Mouse (Mus musculus): ENCODE results near the gene Utf1. TPM values are rescaled to one million over a fixed set of nuclear protein-coding genes. Genes with fewer than 3 reads are reported as not detected.
A peak's percentile ranks its signal among the peaks of the same experiment; 100 is the strongest.

Utf1 gene
- total and polyA plus RNA-seq, 2 experiments from 2014 or later = not detected

DNA sequence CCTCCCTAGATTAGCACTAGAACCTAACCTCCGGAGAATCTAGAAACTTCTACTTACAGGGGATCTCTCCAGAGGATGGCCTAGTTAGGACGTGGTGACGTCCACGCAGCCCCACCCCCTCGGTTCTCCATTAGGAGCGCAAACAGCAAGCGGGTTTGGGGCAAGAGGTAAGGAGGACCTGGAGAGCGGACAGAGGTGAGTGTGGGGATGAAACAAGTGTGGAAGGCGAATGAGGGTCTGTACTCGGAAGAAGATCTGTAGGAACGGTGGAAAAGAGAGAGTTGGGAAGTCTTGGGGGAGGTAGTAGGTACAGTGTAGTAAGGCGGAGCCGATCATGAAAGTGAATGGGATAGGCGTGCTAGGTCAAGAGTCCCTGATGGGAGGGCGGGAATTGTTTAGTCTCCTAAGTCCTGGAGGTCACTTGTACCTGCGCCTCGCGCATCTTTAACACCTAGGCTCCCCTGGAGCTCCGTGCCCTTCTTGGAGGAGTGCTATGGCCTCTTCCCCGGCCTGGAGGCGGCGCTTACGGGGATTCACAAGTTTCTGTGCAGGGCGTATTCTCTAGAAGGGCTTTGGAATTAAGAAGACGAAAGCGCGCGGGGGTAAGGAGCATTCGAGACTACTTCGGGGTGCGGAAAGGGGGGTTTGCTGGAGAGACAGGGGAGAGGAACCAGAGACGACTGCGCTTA is 6.8 kb downstream of the Utf1 start:
- ATAC-seq (ENCODE audit: low FRiP score) = peak; percentile 3; the same call in 1 of the 2 replicates
- no peak for TF ChIP-seq CTCF (IDR thresholded peaks at IDR 0.05)
- Histone ChIP-seq H3K9ac (replicated peaks; ENCODE audit: low read length, poor library complexity, severe bottlenecking) (no peak overlapping the region; the same call in 1 of the 2 replicates), H3K36me3 (ENCODE audit: insufficient read depth, low read length) (no peaks in the 10 kb centered on the region), H3K27ac (ENCODE audit: low read depth, low read length) (no peak overlapping the region), H3K9me3 (ENCODE audit: low read length) (no peaks in the 10 kb centered on the region), H3K27me3 (ENCODE audit: insufficient read depth, low read length) (peaks cover 38% of the 10 kb centered on the region), H3K4me1 (ENCODE audit: insufficient read depth, low read length) (peaks cover 11% of the 10 kb centered on the region), H3K4me2 (ENCODE audit: low read depth, low read length, poor library complexity, severe bottlenecking) (peak overlapping the region; percentile 75), H3K4me3 (ENCODE audit: low read depth, low read length) (peak overlapping the region; percentile 35)
- WGBS = under 1% methylated on average over 33 of the region's 33 CpGs
- no peak for DNase-seq (ENCODE audit: low spot score)

DNA sequence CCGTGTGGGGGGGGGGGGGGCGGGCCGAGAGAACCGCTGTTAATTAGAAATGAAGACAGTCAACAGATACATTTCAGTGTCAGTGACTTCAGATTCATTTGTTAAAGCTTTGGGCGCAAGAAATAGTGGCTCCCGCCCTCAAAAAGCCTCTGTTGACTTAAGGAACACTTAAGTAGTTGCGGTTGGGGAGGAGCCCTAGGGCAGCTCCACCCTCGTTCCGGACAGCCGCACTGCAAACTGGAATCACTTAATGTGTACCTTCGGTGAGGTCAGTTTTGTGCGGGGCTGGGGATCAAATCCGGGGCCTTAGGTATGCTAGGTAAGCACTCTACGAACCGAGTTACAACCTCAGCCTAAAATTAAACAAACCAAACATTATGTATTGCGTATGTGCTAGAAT is 7.5 kb downstream of the Utf1 start:
- Histone ChIP-seq H3K4me1 (ENCODE audit: insufficient read depth, low read length) (peaks cover 11% of the 10 kb centered on the region), H3K36me3 (ENCODE audit: insufficient read depth, low read length) (no peaks in the 10 kb centered on the region), H3K9me3 (ENCODE audit: low read length) (no peaks in the 10 kb centered on the region), H3K27ac (ENCODE audit: low read depth, low read length) (no peak overlapping the region), H3K27me3 (ENCODE audit: insufficient read depth, low read length) (peaks cover 32% of the 10 kb centered on the region; the same call in 1 of the 2 replicates), H3K4me3 (ENCODE audit: low read depth, low read length) (peak overlapping the region; percentile 35), H3K4me2 (ENCODE audit: low read depth, low read length, poor library complexity, severe bottlenecking) (peak overlapping the region; percentile 75), H3K9ac (replicated peaks; ENCODE audit: low read length, poor library complexity, severe bottlenecking) (no peak overlapping the region)
- WGBS = 8% methylated on average over 16 of the region's 16 CpGs
- DNase-seq (ENCODE audit: low spot score) (no peak), ATAC-seq (ENCODE audit: low FRiP score) (no peak)
- TF ChIP-seq CTCF (IDR thresholded peaks at IDR 0.05) = no peak

DNA sequence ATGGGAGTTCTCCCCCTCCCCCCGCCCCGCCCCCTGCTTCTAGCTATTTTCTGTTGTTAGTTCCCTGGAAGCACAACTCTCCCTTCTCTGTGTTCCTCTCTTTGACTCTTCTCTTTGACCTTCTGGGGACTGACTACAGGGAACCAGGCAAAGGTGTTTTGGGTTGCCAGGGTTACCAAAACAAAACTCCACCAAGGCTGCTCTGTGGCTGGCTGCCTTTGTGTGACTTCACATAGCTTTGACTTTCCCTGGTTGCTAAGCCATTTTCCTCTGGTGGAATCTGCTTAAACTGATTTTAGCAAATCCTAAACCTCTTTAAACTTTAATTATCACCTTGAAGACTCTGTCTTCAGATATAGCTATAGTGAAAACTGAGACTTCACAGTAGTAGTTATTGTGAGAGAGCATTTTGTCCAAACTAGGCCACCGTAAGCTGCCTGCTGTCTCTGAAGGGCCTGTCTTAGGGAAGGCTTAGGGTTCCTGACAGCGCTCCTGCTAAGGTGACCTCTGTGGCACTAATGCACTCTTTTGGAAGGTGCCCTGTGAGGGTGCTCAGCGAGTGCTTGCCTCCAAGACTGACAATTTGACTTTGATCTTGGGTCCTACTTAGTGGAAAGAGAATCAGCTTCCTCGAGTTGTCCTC is 8.5 kb downstream of the Utf1 start:
- DNase-seq (ENCODE audit: low spot score) (no peak), ATAC-seq (ENCODE audit: low FRiP score) (no peak)
- no peaks in the 10 kb centered on the region for H3K9me3 ChIP-seq (ENCODE audit: low read length)
- H3K4me2 ChIP-seq (ENCODE audit: low read depth, low read length, poor library complexity, severe bottlenecking) = no peak overlapping the region
- H3K27ac ChIP-seq (ENCODE audit: low read depth, low read length) = no peak overlapping the region
- WGBS = 48% methylated on average over 6 of the region's 6 CpGs
- no peak overlapping the region for H3K4me3 ChIP-seq (ENCODE audit: low read depth, low read length)
- peaks cover 24% of the 10 kb centered on the region; the same call in 1 of the 2 replicates for H3K27me3 ChIP-seq (ENCODE audit: insufficient read depth, low read length)
- TF ChIP-seq CTCF (IDR thresholded peaks at IDR 0.05) = no peak
- no peak overlapping the region for H3K9ac ChIP-seq (replicated peaks; ENCODE audit: low read length, poor library complexity, severe bottlenecking)
- H3K4me1 ChIP-seq (ENCODE audit: insufficient read depth, low read length) = peaks cover 11% of the 10 kb centered on the region
- H3K36me3 ChIP-seq (ENCODE audit: insufficient read depth, low read length) = no peaks in the 10 kb centered on the region

DNA sequence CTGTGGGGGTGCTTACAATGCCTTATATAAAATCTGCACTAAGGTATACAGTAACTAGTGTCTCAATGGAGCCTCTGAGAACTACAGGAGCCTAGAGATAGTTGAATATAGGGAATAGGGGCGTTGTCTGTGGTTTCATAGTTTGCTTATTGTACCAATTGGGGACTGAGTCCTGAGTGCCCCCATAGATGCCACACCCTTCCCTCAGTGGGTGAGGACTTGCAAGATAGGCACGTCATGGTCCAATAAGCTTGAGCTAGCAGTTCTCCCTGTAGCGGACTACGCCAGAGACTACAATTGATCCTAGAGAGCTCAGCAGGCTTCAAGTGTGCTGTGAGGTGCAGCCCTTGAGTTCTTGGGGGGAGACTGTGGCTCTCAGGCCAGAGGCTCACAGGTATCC is 11.9 kb downstream of the Utf1 start:
- 76% methylated on average over 4 of the region's 4 CpGs for WGBS
- H3K4me2 ChIP-seq (ENCODE audit: low read depth, low read length, poor library complexity, severe bottlenecking) = no peak overlapping the region
- H3K27ac ChIP-seq (ENCODE audit: low read depth, low read length) = no peak overlapping the region
- no peaks in the 10 kb centered on the region for H3K36me3 ChIP-seq (ENCODE audit: insufficient read depth, low read length)
- no peak overlapping the region for H3K4me3 ChIP-seq (ENCODE audit: low read depth, low read length)
- ATAC-seq (ENCODE audit: low FRiP score) (no peak), DNase-seq (ENCODE audit: low spot score) (no peak)
- peaks cover 4% of the 10 kb centered on the region for H3K4me1 ChIP-seq (ENCODE audit: insufficient read depth, low read length)
- peaks cover 5% of the 10 kb centered on the region; the same call in 1 of the 2 replicates for H3K27me3 ChIP-seq (ENCODE audit: insufficient read depth, low read length)
- H3K9ac ChIP-seq (replicated peaks; ENCODE audit: low read length, poor library complexity, severe bottlenecking) = no peak overlapping the region
- no peaks in the 10 kb centered on the region for H3K9me3 ChIP-seq (ENCODE audit: low read length)
- no peak for TF ChIP-seq CTCF (IDR thresholded peaks at IDR 0.05)

DNA sequence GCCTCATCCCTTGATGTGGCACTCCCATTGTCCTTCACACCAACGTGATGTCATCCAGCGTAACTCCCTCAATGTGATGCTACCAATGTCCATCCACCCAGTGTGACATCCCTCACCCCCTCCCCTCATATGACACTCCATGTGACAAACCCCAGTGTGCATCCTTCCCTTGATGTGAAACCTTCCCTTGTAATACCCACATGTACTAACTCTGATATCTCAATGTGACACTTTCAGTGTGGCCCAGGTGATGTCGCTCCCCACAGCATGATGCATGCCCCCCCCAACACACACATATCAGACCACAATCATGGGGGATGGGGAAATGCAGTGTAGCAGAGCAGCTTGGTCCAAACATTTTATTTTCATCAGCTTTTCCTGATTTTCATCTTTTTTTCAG is 13.1 kb downstream of the Utf1 start:
- no peaks in the 10 kb centered on the region for H3K4me1 ChIP-seq (ENCODE audit: insufficient read depth, low read length)
- 82% methylated on average over 3 of the region's 3 CpGs for WGBS
- no peaks in the 10 kb centered on the region for H3K27me3 ChIP-seq (ENCODE audit: insufficient read depth, low read length)
- no peak for TF ChIP-seq CTCF (IDR thresholded peaks at IDR 0.05)
- no peaks in the 10 kb centered on the region for H3K36me3 ChIP-seq (ENCODE audit: insufficient read depth, low read length)
- H3K4me3 ChIP-seq (ENCODE audit: low read depth, low read length) = no peak overlapping the region
- no peaks in the 10 kb centered on the region for H3K9me3 ChIP-seq (ENCODE audit: low read length)
- no peak overlapping the region for H3K9ac ChIP-seq (replicated peaks; ENCODE audit: low read length, poor library complexity, severe bottlenecking)
- no peak for ATAC-seq (ENCODE audit: low FRiP score)
- DNase-seq (ENCODE audit: low spot score) = no peak
- no peak overlapping the region for H3K27ac ChIP-seq (ENCODE audit: low read depth, low read length)
- H3K4me2 ChIP-seq (ENCODE audit: low read depth, low read length, poor library complexity, severe bottlenecking) = no peak overlapping the region

DNA sequence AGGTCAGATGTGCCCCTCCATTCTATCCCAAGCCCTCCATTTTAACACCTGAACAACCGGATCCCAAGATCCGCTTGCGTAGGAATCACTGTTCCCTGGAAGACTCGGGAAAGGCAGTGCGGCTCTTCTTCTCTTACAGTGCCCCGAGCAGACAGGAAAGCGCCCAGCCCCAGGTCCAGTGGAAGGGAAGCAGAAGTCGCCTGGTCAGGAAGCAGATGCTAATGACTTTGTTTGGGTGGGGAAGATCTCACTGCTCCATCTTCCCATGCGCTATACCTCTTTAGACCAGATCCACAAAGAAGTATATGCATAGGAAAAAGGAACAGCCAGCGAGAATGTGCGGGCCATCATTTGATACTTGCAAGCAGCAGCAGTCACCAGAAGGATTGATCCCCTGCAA is 13.8 kb downstream of the Utf1 start:
- no peaks in the 10 kb centered on the region for H3K4me1 ChIP-seq (ENCODE audit: insufficient read depth, low read length)
- H3K9ac ChIP-seq (replicated peaks; ENCODE audit: low read length, poor library complexity, severe bottlenecking) = no peak overlapping the region
- H3K4me3 ChIP-seq (ENCODE audit: low read depth, low read length) = no peak overlapping the region
- no peak overlapping the region for H3K4me2 ChIP-seq (ENCODE audit: low read depth, low read length, poor library complexity, severe bottlenecking)
- no peaks in the 10 kb centered on the region for H3K9me3 ChIP-seq (ENCODE audit: low read length)
- no peak for ATAC-seq (ENCODE audit: low FRiP score)
- TF ChIP-seq CTCF (IDR thresholded peaks at IDR 0.05) = no peak
- no peak for DNase-seq (ENCODE audit: low spot score)
- no peaks in the 10 kb centered on the region for H3K36me3 ChIP-seq (ENCODE audit: insufficient read depth, low read length)
- 62% methylated on average over 11 of the region's 11 CpGs for WGBS
- no peaks in the 10 kb centered on the region for H3K27me3 ChIP-seq (ENCODE audit: insufficient read depth, low read length)
- H3K27ac ChIP-seq (ENCODE audit: low read depth, low read length) = no peak overlapping the region

Measured in midbrain, postnatal 0 days (tissue).